Mouse (Mus musculus) left cerebral cortex, adult 8-10 months (tissue): ENCODE data around the gene Adora1. TPM values are rescaled to one million over a fixed set of nuclear protein-coding genes. Genes with fewer than 3 reads are reported as not detected.
"Not testable (repeated sequence)": the region's sequence is repeated elsewhere in the genome, so short reads cannot be mapped to it uniquely, and the experiment has no call there.

ENCODE experiments used
- DNase-seq, 2 experiments: peaks; one replicate each; pipeline ENCODE4 v3.0.0; 2022; ENCODE audit warnings: low spot score in 2 of 2
- total RNA-seq, 4 experiments: library from RNA; stranded (reverse); gene quantifications; 2 replicates each; pipeline ENCODE4 v1.2.4; 2022

Adora1 gene
- 100 to 1,000 TPM; 153 to 168 (median 165) TPM for total RNA-seq

DNA sequence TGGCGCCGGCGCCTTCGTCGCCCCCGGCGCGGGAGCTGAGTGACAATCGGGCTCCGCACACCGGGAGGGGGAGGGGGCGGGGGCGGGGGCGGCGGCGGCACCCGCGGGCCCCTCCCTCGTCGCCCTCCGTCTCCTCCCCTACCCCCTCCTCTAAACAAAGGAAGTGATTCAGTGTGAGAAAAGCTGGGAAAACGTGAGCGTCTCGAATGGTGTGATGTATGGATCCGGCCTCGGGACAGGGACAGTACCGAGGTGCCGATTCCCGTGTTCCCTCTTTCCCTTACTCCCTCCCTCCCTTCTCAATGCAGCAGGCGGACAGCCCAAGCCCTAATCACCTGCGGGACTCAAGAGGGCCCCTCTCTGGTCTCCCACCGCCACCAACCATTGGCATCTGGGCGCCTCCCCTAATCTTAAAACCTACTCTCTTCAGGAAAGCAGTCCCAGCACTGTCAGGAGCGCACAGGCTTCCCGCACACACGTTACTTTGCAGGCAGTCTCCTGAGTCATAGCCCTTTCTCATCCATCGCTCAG, at the start of gene Adora1:
Adora1 (minus strand) TSS at position 41 of the 531 bp plus-strand sequence.
- peak in 1 of 2 experiments; percentile 42 for DNase-seq

DNA sequence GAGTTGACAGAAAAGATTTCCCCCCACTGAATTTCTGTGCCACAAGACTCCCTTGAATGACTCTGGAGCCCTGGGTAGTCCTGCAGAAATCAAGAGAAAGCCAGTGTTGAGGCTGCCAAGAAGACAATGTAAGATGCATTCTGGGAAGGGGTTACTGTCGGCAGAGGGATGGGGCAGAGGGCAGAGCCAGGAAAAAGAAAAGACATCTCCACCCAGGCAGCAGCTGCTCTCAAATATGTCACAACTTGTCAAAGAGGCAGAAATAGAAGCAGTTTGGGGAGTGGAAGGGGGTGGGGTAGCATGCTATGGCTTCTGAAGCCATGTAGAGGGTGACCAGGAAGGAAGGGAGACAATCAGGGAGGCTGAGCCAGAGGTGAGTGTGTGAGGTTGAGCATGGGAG, 47.9 kb upstream of the Adora1 start:
- DNase-seq = no peak

DNA sequence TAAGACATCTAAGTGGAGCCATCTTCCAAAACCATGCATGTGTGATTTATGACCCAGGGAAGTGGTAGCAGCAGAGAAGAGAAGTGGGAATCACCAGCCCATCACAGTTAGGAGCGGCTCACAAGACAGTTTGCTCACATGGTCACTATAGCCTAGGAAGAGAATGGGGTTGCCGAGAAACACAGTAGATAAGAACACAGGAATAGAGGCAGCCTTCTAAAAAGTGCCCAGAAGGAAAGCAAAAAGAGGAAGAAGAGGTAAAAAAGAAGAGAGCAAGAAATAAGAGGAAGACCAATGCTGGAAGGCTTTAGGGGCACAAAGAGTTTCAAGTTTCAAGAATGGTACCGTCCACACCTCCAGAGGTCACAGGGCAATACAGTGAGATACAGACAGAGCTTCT, 47.1 kb upstream of the Adora1 start:
- no peak for DNase-seq

DNA sequence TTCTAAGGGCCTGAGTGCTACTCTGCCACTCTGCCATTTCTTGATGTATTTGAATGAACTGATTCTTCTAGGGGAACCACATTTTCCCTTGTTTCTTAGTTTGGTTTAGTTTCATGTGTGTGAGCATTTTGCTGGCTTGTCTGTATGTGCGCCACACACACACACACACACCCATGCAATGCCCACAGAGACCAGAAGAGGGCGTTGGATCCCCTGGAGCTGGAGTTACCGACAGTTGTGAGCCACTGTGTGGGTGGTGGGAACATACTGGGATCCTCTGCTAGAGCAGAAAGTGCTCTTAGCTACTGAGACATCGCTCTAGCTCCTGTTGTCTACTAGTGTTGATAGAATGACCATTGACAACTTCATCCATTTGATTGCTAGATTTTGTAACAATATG, 46.3 kb upstream of the Adora1 start:
- no peak for DNase-seq

DNA sequence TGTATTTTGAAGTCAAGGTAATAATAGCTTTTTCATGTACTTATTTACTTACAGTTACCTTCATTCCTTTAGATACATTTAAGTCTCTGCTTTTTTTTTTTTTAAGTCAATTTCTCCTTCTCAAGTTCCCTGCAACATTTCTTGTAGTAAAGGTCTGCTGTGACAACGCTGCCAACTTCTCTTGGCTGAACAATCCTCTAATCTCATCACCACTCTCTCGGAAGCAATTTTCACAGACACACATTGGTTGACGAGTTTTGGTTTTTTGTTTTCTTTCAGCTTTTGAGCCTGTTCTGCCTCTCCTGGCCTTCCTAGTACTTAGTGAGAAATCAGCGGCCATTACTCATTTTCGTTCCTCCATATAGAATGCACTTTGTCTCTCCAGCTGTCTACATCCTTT, 44.9 kb upstream of the Adora1 start:
- no peak for DNase-seq

DNA sequence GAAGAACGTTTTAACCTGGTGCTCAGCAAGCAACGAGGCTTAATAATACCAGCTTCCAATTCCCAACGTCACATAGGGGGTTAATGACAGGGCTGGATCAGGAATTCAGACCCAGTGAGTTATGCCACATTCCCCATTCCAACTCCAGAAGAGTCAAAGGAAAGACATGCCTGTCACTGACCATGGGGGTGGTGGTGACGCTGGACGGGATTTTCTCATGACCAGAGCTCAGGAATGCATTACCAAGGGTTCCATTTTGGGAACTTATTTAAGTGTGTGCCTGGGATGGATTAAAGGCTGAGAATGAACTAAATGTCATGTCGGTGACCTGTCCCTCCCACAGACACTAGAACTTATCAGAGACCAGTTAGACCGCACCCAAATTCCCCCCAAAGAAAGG, 41.6 kb upstream of the Adora1 start:
- DNase-seq = no peak

DNA sequence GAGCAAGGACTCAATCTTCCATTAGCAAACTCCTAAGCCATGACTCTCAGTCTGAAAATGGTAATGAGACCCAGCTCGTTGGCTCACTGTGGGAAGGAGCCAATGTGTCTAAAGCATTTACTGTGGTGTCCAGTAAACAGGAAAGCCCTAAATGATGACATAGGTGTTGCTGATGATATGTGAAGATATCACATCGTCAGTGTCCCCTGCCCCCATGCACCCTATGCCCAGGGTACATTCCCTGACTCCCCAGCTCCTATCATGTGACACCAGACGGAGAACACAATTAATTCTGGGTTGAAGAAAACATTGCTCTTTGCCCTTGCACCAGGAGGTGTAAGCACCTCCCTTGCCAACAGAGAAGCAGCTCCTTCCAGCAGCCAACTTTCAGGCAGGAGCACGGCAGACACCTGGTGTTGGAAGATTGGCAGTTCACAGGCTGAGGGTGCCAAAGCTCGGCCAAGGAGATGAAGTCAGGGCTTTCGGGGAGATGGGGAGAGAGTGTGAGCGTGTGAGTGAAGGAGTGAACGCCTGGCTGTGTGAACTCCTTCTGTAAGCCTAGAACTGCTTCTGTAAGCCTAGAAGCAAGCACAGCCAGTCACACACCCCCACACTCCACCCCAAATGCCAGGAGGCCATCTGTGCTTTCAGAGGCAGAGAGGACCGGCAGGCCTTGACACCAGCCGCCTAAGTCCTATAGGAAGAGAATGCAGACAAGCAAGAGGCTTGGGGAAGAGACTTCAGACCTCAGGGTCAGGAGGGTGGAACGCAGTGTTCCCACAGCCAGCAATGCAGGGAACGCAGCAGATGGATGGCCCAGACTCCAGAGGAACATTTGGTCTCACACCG, 40.6 kb upstream of the Adora1 start:
- peak in 1 of 2 experiments; percentile 54 for DNase-seq

DNA sequence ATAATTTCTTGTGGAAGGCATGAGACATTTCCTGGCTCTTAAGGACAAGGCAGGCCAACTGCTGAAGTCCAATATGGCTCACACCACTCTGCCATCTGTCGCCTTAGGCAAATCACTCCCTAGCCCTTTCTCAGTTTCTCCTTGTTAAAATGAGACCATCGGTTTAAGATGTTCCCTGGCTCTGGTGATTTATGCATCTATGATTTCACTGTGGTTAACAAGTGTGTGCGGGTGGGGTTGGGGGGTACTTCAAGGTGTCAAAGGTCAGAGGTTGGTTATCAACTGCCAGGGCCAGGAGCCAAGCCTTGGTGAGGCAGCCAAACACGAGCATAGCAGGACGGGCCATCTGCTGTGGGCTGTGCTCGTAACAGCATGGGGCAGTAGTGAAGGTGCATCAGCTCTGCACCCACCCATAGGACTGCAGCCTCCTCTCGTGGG, 39.3 kb upstream of the Adora1 start:
- DNase-seq = no peak

DNA sequence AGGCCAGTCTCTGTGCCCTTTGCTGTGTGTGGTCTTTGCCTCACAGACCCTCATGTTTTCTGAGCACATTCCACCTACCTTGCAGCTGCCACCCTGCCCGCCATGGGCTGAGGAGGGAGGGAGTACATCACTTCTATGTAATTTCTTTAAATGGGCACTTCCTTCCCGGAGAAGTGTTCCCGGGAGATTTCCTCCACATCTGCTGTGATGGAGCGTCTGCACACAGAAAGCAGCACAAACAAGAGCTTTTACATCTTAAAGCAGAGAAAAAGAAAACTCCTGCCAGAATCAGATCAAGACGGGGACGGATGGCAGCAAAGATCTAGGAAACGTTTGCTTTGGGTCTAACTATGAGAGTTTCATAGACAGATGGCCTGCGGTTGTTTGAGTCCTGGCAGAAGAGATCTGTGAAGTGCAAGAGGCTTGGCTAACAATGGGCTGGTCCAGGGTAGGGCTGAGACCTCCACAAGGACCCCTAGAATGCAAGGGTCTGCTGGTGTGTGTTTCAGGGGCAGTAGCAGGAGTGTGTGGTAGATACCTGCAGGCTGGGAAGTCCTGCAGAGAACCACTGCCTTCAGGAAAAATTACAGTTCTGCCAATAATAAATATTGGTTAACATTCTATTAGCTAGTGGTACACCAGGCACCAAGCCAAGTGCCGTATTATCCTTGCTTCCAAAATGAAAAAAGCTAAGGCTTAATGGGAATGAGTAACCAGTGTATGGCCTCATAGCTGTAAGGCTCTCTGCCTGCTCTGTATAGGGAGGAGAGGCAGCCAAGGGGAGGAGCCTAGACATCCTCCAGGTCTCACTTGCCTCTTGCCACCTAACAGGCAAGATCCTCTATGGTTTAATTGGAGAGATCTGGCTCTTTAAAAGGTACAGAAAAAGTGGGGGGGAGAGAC, 38.5 kb upstream of the Adora1 start:
- DNase-seq = peak in 1 of 2 experiments; percentile 47

DNA sequence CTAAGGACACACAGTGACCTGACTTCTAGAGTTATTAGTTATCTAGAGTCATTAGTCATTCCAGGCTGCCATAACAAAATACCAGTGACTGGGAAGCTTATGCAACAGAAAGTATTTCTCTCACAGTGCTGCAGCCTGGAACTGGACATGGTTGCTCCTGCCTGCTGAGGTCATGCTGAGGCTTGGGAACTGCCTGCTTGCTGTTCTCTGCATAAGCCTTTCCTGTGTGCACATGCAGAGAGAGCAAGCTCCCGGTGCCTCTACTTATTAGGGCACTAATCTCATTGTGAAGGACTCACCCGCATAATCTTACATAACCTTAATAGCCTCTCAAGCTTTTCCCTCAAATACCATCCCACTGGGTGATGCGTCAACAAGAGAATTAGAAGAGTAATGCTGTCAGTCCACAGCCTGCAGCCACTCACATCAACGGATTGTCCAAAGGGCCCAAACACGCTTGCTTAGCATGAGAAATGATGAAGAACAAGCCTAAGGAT, 37.6 kb upstream of the Adora1 start:
- no peak for DNase-seq

DNA sequence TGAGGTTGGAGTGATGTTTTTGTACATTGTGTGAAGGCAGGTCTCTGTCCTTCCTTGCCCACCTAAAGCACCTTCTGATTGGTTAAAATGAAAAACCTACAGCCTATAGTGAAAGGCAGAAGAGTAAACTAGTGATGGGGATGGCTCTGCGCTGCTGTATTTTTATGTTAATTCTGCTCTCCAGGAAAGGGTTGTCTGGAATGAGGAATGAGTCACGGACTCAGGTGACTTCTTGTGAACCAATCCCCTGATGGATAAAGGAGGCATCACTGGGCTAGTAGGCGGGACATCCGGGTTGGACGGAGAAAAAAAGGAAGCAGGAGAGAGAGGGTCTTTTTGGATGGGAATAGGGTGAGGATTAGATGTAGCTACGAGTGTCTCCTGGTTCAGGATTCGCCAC, 34.8 kb upstream of the Adora1 start:
- no peak for DNase-seq

DNA sequence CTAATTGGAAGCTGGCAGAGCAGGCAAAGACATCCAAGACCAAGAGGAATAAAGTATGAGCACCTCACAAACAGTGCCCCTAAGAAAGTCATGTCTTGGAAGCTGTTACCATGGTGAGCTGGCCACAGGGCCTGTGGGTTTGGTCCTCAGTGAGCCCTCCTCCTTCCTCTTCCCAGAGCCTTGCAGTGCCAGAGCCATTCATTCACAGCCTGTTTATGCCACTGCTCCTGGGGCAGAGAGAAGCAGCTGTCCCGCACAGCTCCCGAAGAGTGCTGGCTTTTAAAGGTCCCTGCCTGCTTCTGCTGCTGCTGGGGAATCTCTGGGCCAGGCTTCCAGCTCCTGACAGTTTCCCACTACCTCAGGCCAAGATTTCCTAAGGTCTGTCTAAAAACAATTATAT, 30.6 kb upstream of the Adora1 start:
- DNase-seq = no peak

DNA sequence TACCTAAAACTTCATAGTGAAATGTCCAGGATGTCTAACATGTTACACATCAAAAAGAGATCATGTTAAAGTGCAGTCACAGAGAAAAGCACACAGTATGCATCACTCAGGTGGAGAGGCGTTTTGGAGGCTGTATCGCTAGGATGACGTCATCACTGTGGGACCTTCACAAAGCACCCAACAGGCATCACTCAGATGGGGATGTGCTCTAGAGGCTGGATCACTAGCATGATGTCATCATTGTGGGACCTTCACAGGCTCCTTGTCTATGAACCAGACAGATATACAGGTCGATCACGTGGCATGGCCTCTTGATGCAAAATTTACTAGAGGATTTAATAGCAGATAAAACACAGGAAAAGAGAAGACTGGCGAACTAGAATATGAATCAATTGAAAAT, 29.1 kb upstream of the Adora1 start:
- no peak for DNase-seq

DNA sequence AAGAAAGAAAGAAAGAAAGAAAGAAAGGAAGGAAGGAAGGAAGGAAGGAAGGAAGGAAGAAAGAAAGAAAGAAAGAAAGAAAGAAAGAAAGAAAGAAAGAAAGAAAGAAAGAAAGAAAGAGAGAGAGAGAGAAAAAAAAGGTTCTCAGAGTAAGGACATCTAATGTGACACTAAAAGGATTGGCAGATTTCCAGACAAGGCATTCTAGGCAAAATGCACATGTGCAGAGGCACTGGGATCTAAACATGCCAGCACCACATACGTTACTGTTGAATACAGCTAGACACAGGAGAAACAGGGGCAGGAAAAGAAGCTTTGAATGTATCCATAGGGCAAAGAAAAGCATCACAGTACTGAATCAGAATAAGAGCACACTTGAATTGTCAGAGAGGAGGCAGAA, 14.4 kb upstream of the Adora1 start:
- not testable (repeated sequence) for DNase-seq

DNA sequence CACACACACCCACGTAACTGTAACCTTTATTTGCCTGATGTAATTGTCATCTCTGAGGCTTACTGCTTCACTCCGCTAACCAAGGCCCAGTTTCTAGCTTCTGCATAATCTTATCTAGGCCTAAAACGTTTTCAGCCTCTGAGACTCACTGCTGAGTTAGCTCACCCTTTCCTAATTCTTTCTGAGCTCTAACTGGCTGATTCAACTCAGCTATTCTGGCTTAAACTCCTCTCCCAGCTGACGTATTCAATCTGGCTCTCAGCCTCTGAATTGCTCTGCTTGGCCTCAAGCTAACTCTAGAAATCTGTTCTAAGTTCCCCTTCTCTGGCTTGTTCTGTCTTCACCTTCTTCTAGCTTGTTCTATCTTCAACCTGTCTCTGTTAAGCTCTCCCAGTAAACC, 11.4 kb upstream of the Adora1 start:
- DNase-seq = no peak

DNA sequence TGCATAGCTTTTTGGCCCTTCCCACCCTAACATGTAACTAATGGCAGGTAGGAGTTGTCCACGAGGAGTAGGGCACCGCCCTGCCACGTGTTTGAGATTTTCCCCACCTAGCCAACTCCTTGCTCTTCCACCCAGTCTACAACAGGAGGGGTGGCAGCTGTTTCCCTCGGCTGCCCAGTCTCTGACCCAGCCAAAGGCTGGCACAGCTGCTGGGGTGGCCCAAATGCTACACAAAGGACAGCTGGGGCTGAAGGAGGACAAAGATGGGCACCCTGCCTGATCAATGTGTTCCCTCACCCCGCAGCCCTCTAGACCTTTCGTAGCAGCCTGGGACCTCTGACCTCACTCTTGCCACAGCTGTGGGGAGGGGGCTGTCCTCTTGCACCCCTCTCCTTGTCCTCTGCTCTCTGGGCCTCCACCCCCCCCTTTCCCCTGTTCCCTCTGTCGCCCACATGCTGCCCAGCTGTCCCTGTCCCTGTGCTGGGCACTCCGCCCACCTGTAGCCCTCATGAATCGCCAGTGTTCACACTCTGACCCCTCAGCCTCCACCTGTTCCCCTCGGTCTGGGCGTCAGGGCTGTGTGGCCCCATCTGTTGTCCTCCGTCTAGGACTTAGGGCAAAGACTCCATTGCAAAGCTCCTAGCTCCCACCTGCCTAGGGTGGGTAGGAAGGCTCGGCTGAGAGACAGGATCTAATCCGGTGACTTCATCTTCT, 9.9 kb upstream of the Adora1 start:
- no peak for DNase-seq

DNA sequence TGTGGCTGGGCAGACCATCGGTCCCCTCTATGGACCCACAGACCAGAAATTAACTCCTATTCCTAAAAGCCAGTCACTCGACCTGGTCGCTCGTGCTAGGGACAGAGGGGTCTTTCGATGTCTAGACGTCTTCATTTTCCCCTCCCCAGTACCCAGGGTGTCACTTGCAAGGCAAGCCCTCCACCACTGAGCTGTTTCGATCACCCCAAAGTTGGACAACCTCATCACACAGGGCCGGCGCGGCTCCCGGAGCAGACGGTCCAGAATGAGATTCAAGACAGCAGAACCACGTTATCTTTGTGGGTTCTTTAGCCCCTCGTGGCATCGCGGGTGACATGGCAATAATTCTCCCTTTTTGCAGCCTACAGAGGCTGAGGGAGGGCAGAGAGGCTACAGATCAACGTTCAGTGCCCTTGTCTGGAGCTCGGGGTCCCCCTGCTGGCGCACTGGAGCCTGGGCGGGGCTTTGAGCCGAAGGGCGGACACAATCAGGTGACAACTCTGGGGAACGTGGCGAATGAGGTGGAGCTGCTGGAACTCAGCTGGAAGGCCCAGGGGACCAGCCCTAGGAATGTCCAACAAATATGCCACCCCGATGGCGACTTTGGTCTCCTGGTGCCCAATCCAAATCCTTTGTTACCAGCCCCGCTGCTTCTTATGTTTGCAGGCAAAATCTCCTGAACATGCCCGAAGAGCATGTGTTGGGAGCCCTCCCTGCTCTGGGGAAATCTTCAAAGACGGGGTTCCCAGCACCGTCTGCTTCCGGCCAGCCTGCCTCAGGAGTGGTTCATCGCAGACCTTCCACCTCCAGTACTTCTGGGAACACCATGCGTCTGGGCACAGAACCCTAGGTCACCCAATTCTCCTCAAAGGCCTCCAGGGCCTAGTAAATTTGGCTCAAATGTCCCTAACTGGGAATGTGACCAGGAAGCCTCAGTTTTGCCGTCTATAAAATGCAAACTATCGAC, 9.0 kb upstream of the Adora1 start:
- DNase-seq = peak; percentile 80 to 86

DNA sequence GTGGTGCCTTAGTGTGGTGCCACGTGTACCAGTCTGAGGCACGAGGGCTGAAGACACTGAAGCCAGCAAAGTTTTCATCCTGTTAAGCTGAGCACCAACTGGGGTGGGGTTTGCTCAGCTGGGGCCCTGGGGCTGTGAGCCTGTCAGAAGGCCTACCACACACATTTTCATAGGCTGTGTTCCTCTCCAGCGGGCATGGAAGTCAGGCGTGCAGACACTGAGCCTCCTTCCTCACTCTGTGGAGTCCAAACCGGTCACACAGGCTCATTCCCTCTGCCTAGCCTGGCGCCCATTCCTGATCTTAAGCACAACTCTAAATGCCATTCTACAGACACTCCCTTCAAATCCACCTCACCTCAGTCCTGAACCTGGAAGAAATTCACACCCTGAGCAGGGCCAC, 8.3 kb upstream of the Adora1 start:
- no peak for DNase-seq

DNA sequence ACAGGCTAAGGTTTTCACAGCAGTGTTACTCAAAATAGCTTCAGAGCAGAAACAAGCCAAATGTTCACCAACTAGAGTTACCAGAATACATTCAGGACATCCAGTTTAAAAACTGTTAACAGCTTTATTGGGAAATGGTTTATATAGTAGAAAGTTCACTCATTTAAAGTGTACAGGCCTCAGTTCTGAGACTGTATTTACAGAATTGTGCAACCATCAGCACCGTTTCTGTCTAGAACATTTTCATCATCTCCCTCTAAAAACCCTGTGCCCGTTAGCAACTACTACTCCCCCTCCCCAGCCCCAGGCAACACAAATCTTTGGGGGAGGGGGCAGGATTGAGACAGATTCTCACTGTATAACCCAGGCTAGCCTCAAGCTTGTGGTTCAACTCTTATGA, 7.1 kb upstream of the Adora1 start:
- DNase-seq = no peak

DNA sequence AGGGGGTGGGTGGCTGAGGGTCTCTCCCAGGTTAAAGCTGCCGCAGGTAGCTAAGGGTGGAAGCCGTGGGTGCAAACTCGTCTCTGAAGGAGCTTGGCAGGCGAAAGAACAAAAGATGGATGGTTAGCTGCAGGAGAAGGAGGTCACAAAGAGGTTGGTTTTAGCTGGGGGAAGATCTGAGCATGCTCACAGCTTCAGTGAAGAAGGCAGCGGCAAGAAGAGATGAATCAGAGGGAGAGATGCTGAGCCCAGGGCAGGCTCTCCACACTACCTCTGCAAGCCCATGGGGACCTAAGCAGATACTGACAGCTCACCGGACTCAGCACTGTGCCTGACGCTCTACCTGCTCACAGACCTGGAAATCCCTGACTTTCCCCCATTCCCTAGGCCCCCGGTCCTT, 6.1 kb upstream of the Adora1 start:
- DNase-seq = no peak
